Mouse (Mus musculus) mouse embryonic stem cell (cell line): ENCODE results near the gene Odf3.
"Not testable (repeated sequence)": the region's sequence is repeated elsewhere in the genome, so short reads cannot be mapped to it uniquely, and the experiment has no call there.

Source experiments
- in situ Hi-C, 2 experiments: fragments of 300-500 bp; cut with MboI; formaldehyde crosslinking; loops; 1 replicate in 1 of 2; 3 replicates in 1 of 2; pipeline ENCODE4 v1.14.3; 2019 to 2020; ENCODE audit warnings: low sequenced_read_pairs in 2 of 2, low pct_unique_long_range_greater_than_20kb in 1 of 2, mixed read lengths in 1 of 2; ENCODE audit not compliant: unreplicated experiment in 1 of 2

The Odf3 gene

GRCm38 (mm10) chr7:140864761-140865160, 17.2 kb downstream of the Odf3 start:
- in situ Hi-C loops, result no loop called here

DNA sequence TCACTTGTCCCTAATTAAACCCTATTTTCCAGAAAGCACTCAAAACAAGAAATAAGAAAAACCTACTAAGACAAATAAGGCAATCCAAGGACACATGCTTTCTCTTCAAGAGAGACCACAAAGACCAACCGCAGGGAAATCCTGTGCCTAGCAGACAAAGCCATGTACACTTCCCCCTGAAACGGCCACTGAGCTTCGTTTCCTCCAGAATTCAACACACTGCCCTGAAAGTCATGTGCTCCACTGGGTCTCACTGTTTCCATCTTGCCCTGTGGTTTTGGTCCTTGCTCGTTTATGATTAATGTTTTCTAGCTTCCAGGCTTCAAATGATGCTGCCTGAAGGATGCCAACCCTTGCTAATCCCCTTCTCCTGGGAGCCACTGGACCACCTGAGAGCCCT, 26.6 kb downstream of the Odf3 start:
- in situ Hi-C loops, result no loop called here

DNA sequence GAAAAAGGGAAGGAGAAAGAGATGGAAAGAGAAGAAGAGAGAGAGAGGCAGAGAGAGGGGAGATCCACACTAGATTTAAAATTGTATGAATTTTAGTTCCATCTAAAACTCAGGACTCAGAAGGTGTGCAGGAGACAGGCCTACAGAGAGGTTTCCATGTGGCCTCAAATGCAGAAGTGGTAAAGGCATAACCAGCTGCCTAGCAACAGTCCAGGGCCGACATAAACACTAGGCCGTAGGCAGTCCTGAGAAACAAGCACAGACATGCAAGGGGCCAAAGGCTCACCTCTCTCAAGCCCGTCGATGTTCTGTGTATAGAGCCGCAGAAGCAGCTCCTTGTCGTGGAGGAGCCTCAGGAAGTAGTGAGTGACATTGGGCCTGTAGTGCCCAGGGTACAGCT, 29.8 kb downstream of the Odf3 start:
- in situ Hi-C loops, result no loop called here

- in situ Hi-C loops, result no loop called here
These were observed 31.8 kb downstream of the Odf3 start for GRCm38 (mm10) chr7:140879355-140879754.

GRCm38 (mm10) chr7:140880419-140880818, 32.8 kb downstream of the Odf3 start:
- in situ Hi-C loops, result no loop called here

DNA sequence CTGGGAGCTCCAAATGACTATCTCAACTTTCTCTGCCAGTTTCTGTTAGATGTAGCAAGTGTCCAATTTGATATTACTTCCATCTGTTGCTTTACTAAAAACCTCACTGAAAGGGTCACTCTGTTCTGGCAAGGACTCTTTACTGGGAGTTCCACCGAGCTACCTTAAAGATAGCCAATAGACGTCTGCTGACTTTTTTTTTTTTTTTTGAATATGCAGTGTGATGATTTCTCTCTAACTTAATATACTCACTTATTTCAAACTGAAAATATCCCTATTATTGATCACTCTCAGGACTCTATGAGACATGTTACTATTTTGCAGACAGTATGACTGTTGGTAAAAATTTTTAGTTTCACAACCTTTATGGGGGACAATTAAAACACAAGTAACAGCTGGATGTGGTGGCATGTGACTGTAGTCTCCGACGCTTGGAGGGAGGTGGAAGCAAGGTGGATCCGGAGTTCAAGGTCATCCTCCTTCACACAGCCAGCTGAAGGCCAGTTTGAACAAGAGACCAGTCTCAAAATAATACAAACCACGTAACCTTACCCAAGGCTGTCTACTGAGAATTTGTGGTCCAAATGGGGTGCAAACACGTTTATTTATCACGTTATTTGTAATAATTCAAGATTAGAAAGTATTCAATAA, 33.4 kb downstream of the Odf3 start:
- in situ Hi-C loops, result no loop called here

DNA sequence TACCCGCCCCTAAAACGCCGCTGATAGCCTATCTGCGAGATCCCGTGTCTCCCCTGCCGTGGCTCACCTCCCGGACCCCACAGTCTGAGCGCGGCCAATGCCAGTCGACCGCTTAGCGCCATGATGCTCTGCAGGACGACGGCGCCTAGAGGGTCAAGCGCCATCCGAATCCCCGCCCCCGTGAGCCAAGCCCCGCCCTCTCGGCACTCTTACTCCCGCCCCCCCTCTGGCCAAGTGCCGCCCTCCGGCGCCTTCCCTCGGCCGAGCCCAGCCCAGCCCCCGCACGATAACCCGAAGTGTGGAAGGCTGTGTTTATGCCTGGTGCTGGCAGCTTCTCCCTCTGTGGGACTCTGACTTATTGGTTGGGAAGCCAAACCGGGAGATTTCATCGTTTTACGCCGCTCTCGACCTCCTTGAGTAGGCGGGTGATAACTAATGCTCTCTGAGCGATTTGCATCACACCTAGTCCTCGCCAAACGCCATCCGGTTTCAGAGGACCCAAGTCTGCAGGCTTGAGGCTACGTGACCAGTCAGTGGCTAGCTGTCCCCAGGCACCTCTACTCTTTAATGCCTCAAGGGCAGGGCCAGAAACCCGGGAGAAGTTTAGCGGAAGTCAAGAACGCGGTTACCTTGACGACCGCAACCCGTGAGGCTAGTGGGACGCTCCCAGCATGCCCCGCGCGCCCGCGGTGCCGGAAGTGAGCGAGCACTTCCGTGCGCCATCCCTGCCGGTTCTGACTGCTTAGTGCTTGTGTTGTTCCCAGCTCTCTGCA, 34.3 kb downstream of the Odf3 start, which contains the start of the genes Psmd13 and Sirt3:
Psmd13 (plus strand) TSS at position 273 of the 773 bp plus-strand sequence.
Sirt3 (minus strand) TSS at position 614 of the 773 bp plus-strand sequence.
- in situ Hi-C loops, result no loop called here

DNA sequence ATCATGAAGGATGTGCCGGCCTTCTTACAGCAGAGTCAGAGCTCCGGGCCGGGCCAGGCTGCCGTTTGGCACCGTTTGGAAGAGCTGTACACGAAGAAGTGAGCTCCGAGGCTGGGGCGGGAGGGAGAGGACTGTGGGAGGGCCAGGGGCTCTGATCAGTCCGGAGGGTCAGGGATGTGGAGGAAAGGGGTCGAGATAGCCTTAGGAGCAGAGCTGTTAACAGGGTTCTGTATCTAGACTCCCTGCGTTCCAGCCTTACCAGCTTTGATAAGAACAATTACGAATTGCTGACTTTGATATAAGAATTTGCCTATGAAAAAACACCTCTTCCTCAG, 34.8 kb downstream of the Odf3 start:
- in situ Hi-C loops, result no loop called here

- in situ Hi-C loops, result not testable (repeated sequence)
These were observed 43.0 kb downstream of the Odf3 start for GRCm38 (mm10) chr7:140890636-140891035.

DNA sequence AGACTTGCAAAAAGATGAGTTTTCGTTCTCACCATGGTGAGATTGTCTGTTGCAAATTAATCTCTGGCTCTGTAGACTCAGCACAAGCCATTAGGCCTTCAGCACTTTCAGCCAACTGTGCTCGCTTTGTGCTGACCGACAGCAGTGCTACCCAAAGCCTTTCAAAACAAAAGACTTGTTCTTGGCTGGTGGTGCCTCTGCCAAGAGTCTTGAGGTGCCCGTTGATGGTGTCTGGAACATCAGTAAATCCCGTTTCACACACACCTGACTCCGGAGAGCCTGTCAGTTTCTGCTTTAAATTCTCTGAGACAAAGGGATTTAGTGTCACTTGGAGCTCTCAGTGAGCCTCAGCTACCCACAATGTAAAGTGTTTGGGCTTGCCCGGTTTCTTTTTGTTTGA, 46.4 kb downstream of the Odf3 start:
- in situ Hi-C loops, result no loop called here

DNA sequence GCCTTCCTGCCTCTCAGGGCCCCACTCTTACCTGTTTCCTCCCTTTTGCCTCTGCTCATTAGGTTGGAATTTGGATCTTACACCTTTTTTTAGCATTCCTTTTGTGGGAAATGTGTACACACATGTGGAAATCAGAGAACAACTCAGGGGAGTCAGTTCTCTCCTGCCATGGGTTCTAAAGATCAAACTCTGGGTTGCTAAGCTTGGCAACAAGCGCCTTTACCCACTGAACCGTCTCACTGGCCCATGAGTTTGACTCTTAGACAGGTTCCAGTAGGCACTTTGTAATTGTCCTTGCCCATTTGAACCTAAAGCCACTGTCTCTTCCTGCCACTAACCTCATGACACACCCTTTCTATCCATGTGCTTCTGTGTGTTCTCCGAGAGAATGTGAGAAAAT, 47.0 kb downstream of the Odf3 start:
- in situ Hi-C loops, result loop anchor here in 1 of 2 experiments (5.0 kb wide), 1 partner anchor 47 kb away; the partner anchor contains the start of genes Odf3 and Scgb1c1

DNA sequence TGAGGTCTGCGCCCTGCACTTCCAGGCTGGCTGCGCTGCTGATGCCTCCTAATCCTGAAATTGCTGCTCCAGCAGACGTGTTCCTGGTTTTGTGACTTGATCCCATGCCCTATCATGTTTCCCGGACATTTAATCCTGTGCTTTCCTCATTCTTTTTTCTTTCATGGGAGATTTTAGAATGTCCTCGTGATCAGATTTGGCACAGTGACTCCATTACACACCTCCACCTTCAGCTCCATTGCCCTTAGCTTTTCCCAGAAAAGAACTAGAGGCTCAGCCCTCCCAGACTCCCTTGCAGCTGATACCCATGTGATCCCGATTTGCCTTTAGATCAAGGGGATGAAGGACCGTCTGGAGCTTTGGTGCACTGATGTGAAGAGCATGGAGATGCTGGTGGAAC, 50.3 kb downstream of the Odf3 start:
- in situ Hi-C loops, result loop anchor here in 1 of 2 experiments (5.0 kb wide), 1 partner anchor 51 kb away; the partner anchor contains the start of genes Odf3 and Scgb1c1

DNA sequence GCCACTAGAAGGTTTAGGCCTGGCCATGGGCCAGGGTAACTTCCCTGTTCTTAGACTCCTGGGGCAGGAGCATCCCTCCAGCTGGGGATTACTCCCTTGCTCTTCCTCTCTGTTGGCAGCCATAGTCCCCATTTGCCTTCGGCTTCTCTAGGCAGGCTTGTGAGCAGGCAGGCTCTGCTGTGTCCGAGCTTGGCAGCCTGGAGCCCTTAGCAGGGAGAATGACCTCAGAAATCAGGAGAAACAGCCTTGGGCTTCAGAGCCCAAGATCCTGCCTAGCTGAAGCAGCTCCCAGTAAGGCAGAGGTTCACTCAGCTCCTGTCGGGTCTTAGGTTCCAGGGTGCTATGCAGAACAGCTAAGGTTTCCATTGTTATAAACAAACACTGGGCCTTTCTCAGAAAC, 51.5 kb downstream of the Odf3 start:
- in situ Hi-C loops, result loop anchor here in 1 of 2 experiments (5.0 kb wide), 1 partner anchor 52 kb away; the partner anchor contains the start of genes Odf3 and Scgb1c1

DNA sequence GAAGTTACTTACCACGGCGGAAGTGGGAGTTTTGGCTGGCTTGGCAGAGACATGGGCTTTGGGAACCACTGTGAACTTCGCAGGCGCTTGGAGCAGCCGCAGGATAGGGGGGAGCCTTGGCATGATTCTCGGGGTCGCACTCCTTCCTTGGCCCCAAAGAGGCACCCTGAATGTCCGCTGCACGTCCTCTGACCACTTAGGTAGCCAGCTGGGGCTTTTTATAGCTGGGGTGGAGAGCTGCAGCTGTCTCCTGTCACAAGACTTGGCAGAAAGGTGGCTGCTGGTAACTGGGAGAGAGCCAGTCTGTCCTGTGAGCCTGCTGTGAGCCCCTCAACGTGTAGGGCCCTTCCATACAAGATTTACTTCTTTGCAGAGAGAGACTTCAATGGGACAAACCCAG, 52.6 kb downstream of the Odf3 start, which contains the start of gene Cox8b:
Cox8b (minus strand) TSS at position 227 of the 400 bp plus-strand sequence.
- in situ Hi-C loops, result loop anchor here in 1 of 2 experiments (5.0 to 25.0 kb wide), 2 partner anchors 58 to 287 kb away; partner anchors contain the start of genes Hras and Lrrc56
